Mouse (Mus musculus) lung, postnatal 36 days (tissue): ENCODE data around the gene Hps1.

Source experiments
- DNase-seq: peaks from one replicate; pipeline ENCODE4 v3.0.0; 2022; ENCODE audit warnings: mixed read lengths

The Hps1 gene

GRCm38 (mm10) chr19:42713770-42714169 lies 66.0 kb downstream of the Hps1 start:
- peak; percentile 59 for DNase-seq
